Mouse (Mus musculus) intestine, embryonic 14.5 days (tissue): ENCODE results near the gene Kif5a. TPM values are rescaled to one million over a fixed set of nuclear protein-coding genes. Genes with fewer than 3 reads are reported as not detected.
A peak's percentile ranks its signal among the peaks of the same experiment; 100 is the strongest.

Source experiments
- ATAC-seq: fragments of 200-750 bp; cut with Nextera tagmentation; replicated peaks from 2 replicates; pipeline ENCODE4 v1.8.0; 2017; ENCODE audit warnings: low read depth, moderate number of reproducible peaks, moderate TSS enrichment, moderate library complexity; ENCODE audit not compliant: low FRiP score, low TSS enrichment
- DNase-seq: peaks from one replicate; pipeline ENCODE4 v3.0.0-alpha.2; 2018; ENCODE audit warnings: low spot score
- H3K27ac ChIP-seq: fragments of 300-500 bp; sonication (generic); 2 replicates; pipeline ENCODE4 v1.5.1; 2014; ENCODE audit warnings: low read depth, mild to moderate bottlenecking, control low read depth
- H3K27me3 ChIP-seq: fragments of 300-500 bp; sonication (generic); replicated peaks from 2 replicates; pipeline ENCODE4 v1.6.1; 2014; ENCODE audit warnings: low read length, control low read depth; ENCODE audit not compliant: control insufficient read depth, insufficient read depth
- H3K36me3 ChIP-seq: fragments of 300-500 bp; sonication (generic); 2 replicates; pipeline ENCODE4 v1.6.1; 2014; ENCODE audit warnings: low read length, control low read depth; ENCODE audit not compliant: control insufficient read depth, insufficient read depth
- H3K4me1 ChIP-seq: fragments of 300-500 bp; sonication (generic); replicated peaks from 2 replicates; pipeline ENCODE4 v1.6.1; 2014; ENCODE audit warnings: low read length, control low read depth, mixed read lengths; ENCODE audit not compliant: control insufficient read depth, insufficient read depth
- H3K4me2 ChIP-seq: fragments of 300-500 bp; sonication (generic); 2 replicates; pipeline ENCODE4 v1.6.1; 2014; ENCODE audit warnings: low read length
- H3K4me3 ChIP-seq: fragments of 300-500 bp; sonication (generic); 2 replicates; pipeline ENCODE4 v1.5.1; 2014; ENCODE audit warnings: low read depth, low read length, control low read depth, mixed read lengths
- H3K9ac ChIP-seq: fragments of 300-500 bp; sonication (generic); 2 replicates; pipeline ENCODE4 v1.6.1; 2014; ENCODE audit warnings: mild to moderate bottlenecking, low read length
- H3K9me3 ChIP-seq: fragments of 300-500 bp; sonication (generic); 2 replicates; pipeline ENCODE4 v1.6.1; 2016; ENCODE audit warnings: low read length, control low read depth; ENCODE audit not compliant: control insufficient read depth
- WGBS: fragments of 180-500 bp; shearing (Covaris S2); extraction: QIAGEN DNeasy Blood & Tissue Kit; methylation state at CpG from one replicate; pipeline ENCODE4 v1.1.7; 2014; 5-methylcytosine and 5-hydroxymethylcytosine counted together
- polyA plus RNA-seq: library from polyadenylated mRNA; unstranded; fragments of >200 nt; fragmentation: Nextera tagmentation; extraction: Ambion mirVana; gene quantifications from 2 replicates; pipeline ENCODE4 v1.2.1, GENCODE M21; 2014

Gene Kif5a
- polyA plus RNA-seq, 1 experiment from 2014 or later, result 9.2 TPM

GRCm38 (mm10) chr10:127297015-127297871 lies 34.1 kb upstream of the Kif5a start:
- no peak overlapping the region for H3K4me3 ChIP-seq
- no peaks in the 10 kb centered on the region for H3K9me3 ChIP-seq
- no peaks in the 10 kb centered on the region for H3K27me3 ChIP-seq
- no peak overlapping the region for H3K9ac ChIP-seq
- 91% methylated on average over 16 of the region's 16 CpGs for WGBS
- peaks cover 89% of the 10 kb centered on the region for H3K36me3 ChIP-seq
- DNase-seq, result no peak
- H3K27ac ChIP-seq, result no peak overlapping the region
- H3K4me2 ChIP-seq, result no peak overlapping the region
- peaks cover 7% of the 10 kb centered on the region; the same call in 1 of the 2 replicates for H3K4me1 ChIP-seq
- ATAC-seq, result no peak

GRCm38 (mm10) chr10:127295986-127296794 lies 33.0 kb upstream of the Kif5a start:
- H3K36me3 ChIP-seq, result peaks cover 78% of the 10 kb centered on the region
- no peaks in the 10 kb centered on the region for H3K27me3 ChIP-seq
- peaks cover 16% of the 10 kb centered on the region for H3K4me1 ChIP-seq
- H3K4me3 ChIP-seq, result no peak overlapping the region
- H3K9me3 ChIP-seq, result no peaks in the 10 kb centered on the region
- no peak overlapping the region for H3K27ac ChIP-seq
- no peak overlapping the region for H3K4me2 ChIP-seq
- H3K9ac ChIP-seq, result no peak overlapping the region
- WGBS, result 89% methylated on average over 24 of the region's 24 CpGs
- DNase-seq, result no peak
- ATAC-seq, result no peak

GRCm38 (mm10) chr10:127294895-127295510 lies 31.9 kb upstream of the Kif5a start:
- H3K4me3 ChIP-seq, result no peak overlapping the region
- H3K9me3 ChIP-seq, result no peaks in the 10 kb centered on the region
- H3K27me3 ChIP-seq, result no peaks in the 10 kb centered on the region
- H3K4me1 ChIP-seq, result peaks cover 16% of the 10 kb centered on the region
- H3K36me3 ChIP-seq, result peaks cover 66% of the 10 kb centered on the region
- no peak overlapping the region for H3K27ac ChIP-seq
- DNase-seq, result no peak
- no peak for ATAC-seq
- no peak overlapping the region for H3K4me2 ChIP-seq
- no peak overlapping the region for H3K9ac ChIP-seq
- 88% methylated on average over 10 of the region's 10 CpGs for WGBS

- DNase-seq, result no peak
- H3K4me2 ChIP-seq, result no peak overlapping the region
- WGBS, result 83% methylated on average over 3 of the region's 3 CpGs
These were observed 30.5 kb upstream of the Kif5a start for GRCm38 (mm10) chr10:127293590-127294113.

GRCm38 (mm10) chr10:127292987-127293538 lies 29.9 kb upstream of the Kif5a start:
- H3K4me1 ChIP-seq, result peaks cover 21% of the 10 kb centered on the region
- 82% methylated on average over 6 of the region's 6 CpGs for WGBS
- H3K27ac ChIP-seq, result no peak overlapping the region
- no peak overlapping the region for H3K4me2 ChIP-seq
- no peak for ATAC-seq
- no peak overlapping the region for H3K9ac ChIP-seq
- H3K9me3 ChIP-seq, result no peaks in the 10 kb centered on the region
- no peaks in the 10 kb centered on the region for H3K27me3 ChIP-seq
- DNase-seq, result no peak
- no peak overlapping the region for H3K4me3 ChIP-seq
- H3K36me3 ChIP-seq, result peaks cover 47% of the 10 kb centered on the region

More at GRCm38 (mm10) chr10:127293590-127294113, 30.5 kb upstream of the Kif5a start:
- Histone ChIP-seq H3K9ac (no peak overlapping the region), H3K36me3 (peaks cover 53% of the 10 kb centered on the region), H3K4me1 (peaks cover 21% of the 10 kb centered on the region), H3K27me3 (no peaks in the 10 kb centered on the region), H3K4me3 (no peak overlapping the region), H3K27ac (no peak overlapping the region), H3K9me3 (no peaks in the 10 kb centered on the region)
- ATAC-seq, result no peak

- Histone ChIP-seq H3K9me3 (no peaks in the 10 kb centered on the region), H3K27me3 (no peaks in the 10 kb centered on the region), H3K4me2 (peak overlapping the region; percentile 91), H3K4me1 (peaks cover 29% of the 10 kb centered on the region), H3K27ac (peak overlapping the region; percentile 97), H3K4me3 (peak overlapping the region; percentile 78), H3K36me3 (peaks cover 38% of the 10 kb centered on the region), H3K9ac (peak overlapping the region; percentile 79)
- no peak for ATAC-seq
- DNase-seq, result no peak
- WGBS, result 38% methylated on average over 5 of the region's 5 CpGs
These were observed 28.9 kb upstream of the Kif5a start for GRCm38 (mm10) chr10:127291881-127292638.

- Histone ChIP-seq H3K36me3 (peaks cover 41% of the 10 kb centered on the region), H3K27ac (peak overlapping the region; percentile 97), H3K27me3 (no peaks in the 10 kb centered on the region), H3K9me3 (no peaks in the 10 kb centered on the region), H3K4me2 (peak overlapping the region; percentile 91), H3K9ac (peak overlapping the region; percentile 79), H3K4me3 (peak overlapping the region; percentile 78), H3K4me1 (peaks cover 38% of the 10 kb centered on the region)
- ATAC-seq (peak; percentile 50), DNase-seq (peak; percentile 89)
- WGBS, result 2% methylated on average over 19 of the region's 19 CpGs
These were observed 28.1 kb upstream of the Kif5a start for GRCm38 (mm10) chr10:127290930-127291880.
